Mouse (Mus musculus) liver, embryonic 14.5 days (tissue): Measurements from ENCODE around the gene Fbrsl1. TPM values are rescaled to one million over a fixed set of nuclear protein-coding genes. Genes with fewer than 3 reads are reported as not detected.

Experiments used
- ATAC-seq: fragments of 200-750 bp; cut with Nextera tagmentation; 2 replicates; pipeline ENCODE4 v1.8.0; 2017; ENCODE audit warnings: moderate number of reproducible peaks, mild to moderate bottlenecking, moderate library complexity; ENCODE audit not compliant: insufficient read depth
- DNase-seq, 3 experiments: peaks; one replicate each; pipeline ENCODE4 v3.0.0-alpha.2; 2012 to 2013; ENCODE audit warnings: low read depth in 3 of 3, low spot score in 3 of 3
- H3K27ac ChIP-seq: fragments of 300-500 bp; sonication (generic); 2 replicates; pipeline ENCODE4 v1.5.1; 2014; ENCODE audit warnings: moderate library complexity, mild to moderate bottlenecking, control low read depth, inconsistent platforms
- H3K27me3 ChIP-seq: fragments of 300-500 bp; sonication (generic); 2 replicates; pipeline ENCODE4 v1.6.1; 2014; ENCODE audit warnings: mild to moderate bottlenecking, low read length, moderate library complexity; ENCODE audit not compliant: control insufficient read depth, insufficient read depth
- H3K36me3 ChIP-seq: fragments of 300-500 bp; sonication (generic); replicated peaks from 2 replicates; pipeline ENCODE4 v1.6.1; 2014; ENCODE audit warnings: low read depth; ENCODE audit not compliant: control insufficient read depth, insufficient read depth
- H3K4me1 ChIP-seq, 2 experiments: fragments of 200-500 bp in 1 of 2; fragments of 300-500 bp in 1 of 2; sonication (generic) in 1 of 2; replicated peaks; 2 replicates each; pipeline ENCODE4 v1.6.1; 2012 to 2014; ENCODE audit warnings: antibody characterized with exemption in 1 of 2, inconsistent platforms in 1 of 2, low read length in 1 of 2; ENCODE audit not compliant: control insufficient read depth in 2 of 2, insufficient read depth in 2 of 2
- H3K4me2 ChIP-seq: fragments of 300-500 bp; sonication (generic); 2 replicates; pipeline ENCODE4 v1.6.1; 2014; ENCODE audit warnings: low read depth, mild to moderate bottlenecking, control low read depth, moderate library complexity
- H3K4me3 ChIP-seq, 2 experiments: fragments of 200-500 bp in 1 of 2; fragments of 300-500 bp in 1 of 2; sonication (generic) in 1 of 2; 2 replicates each; pipeline ENCODE4 v1.5.1; 2012 to 2014; ENCODE audit warnings: low read depth in 2 of 2, low read length in 2 of 2, mild to moderate bottlenecking in 2 of 2, control low read depth in 1 of 2, inconsistent platforms in 1 of 2, moderate library complexity in 1 of 2; ENCODE audit not compliant: insufficient read depth in 1 of 2
- H3K9ac ChIP-seq: fragments of 300-500 bp; sonication (generic); replicated peaks from 2 replicates; pipeline ENCODE4 v1.6.1; 2014; ENCODE audit warnings: mild to moderate bottlenecking, control low read depth, moderate library complexity
- H3K9me3 ChIP-seq: fragments of 300-500 bp; sonication (generic); 2 replicates; pipeline ENCODE4 v1.6.1; 2016; ENCODE audit warnings: low read length, mixed read lengths; ENCODE audit not compliant: control insufficient read depth
- CTCF ChIP-seq: IDR thresholded peaks from 2 replicates; pipeline ENCODE4 v1.5.1; 2016; ENCODE audit warnings: antibody characterized with exemption, low read depth, control low read depth
- EP300 ChIP-seq: IDR thresholded peaks from 2 replicates; pipeline ENCODE4 v1.6.1; 2016; ENCODE audit warnings: antibody characterized with exemption, low read depth
- WGBS: fragments of 180-500 bp; shearing (Covaris S2); extraction: QIAGEN DNeasy Blood & Tissue Kit; methylation state at CpG from one replicate; pipeline ENCODE4 v1.1.7; 2014; ENCODE audit not compliant: insufficient replicate concordance; 5-methylcytosine and 5-hydroxymethylcytosine counted together
- polyA plus RNA-seq, 2 experiments: library from polyadenylated mRNA; depleted of rRNA in 1 of 2; stranded (reverse) in 1 of 2; unstranded in 1 of 2; fragments of >200 nt; fragmentation: Nextera tagmentation in 1 of 2; extraction: Ambion mirVana in 1 of 2; gene quantifications; 2 replicates each; pipeline versions ENCODE4 v1.2.1 to v1.2.3; 2012 to 2014

Gene Fbrsl1
- polyA plus RNA-seq, 2 experiments = 4.3 to 9.5 TPM

DNA sequence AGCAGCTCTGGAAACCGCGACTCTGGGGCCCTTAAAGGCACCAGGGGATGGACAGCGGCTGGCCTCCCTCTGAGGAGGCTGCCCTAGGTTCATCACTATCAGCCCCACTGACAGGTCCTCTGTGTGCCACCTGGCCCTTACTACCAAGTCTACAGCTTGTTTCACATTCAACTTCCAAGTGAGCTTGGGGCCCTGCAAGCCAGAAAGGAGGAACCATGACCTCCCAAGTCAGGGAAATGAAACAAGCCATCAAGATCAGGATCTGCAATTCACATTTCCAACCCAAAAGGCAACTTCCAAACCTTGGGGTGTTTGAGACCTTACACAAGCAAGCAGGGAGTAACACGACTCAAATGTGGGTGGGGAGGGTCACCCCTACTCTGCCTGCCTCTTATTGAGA is 63.0 kb downstream of the Fbrsl1 start:
- H3K27ac ChIP-seq = no peak overlapping the region

DNA sequence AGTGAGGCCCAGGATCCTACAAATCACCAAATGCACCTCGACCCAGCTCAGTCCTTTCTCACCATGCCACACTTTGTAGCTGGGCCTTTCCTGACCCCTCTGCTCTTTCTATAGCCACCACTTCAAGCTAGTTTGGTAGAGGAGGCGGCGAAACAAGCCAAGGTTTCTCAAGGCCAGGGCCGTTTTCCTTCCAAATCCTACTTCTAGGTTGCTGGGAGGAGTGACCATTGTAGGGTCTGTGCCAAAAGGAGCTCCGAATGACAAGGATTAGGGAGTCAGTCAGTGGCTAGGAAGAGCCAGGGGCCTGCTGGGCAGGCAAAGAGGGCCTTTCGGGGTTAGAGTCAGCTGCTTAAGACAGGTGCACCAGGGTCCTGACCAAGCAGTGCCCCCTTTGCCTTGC is 63.8 kb downstream of the Fbrsl1 start:
- ATAC-seq (no peak), DNase-seq (no peak)
- Histone ChIP-seq H3K9ac (no peak overlapping the region), H3K27ac (no peak overlapping the region), H3K9me3 (no peaks in the 10 kb centered on the region), H3K27me3 (peaks cover 13% of the 10 kb centered on the region), H3K4me3 (no peak overlapping the region), H3K4me1 (no peaks in the 10 kb centered on the region), H3K36me3 (no peaks in the 10 kb centered on the region), H3K4me2 (no peak overlapping the region)
- WGBS = 75% methylated on average over 6 of the region's 6 CpGs
- no peak for TF ChIP-seq EP300
- no peak for TF ChIP-seq CTCF

More for the DNA sequence above, 63.0 kb downstream of the Fbrsl1 start:
- TF ChIP-seq EP300 = no peak
- H3K36me3 ChIP-seq = no peaks in the 10 kb centered on the region
- ATAC-seq (no peak), DNase-seq (no peak)
- no peak overlapping the region for H3K4me3 ChIP-seq
- H3K9ac ChIP-seq = no peak overlapping the region
- WGBS = 59% methylated on average over 4 of the region's 4 CpGs
- H3K4me2 ChIP-seq = no peak overlapping the region
- peaks cover 13% of the 10 kb centered on the region for H3K27me3 ChIP-seq
- no peaks in the 10 kb centered on the region for H3K4me1 ChIP-seq
- no peaks in the 10 kb centered on the region for H3K9me3 ChIP-seq

DNA sequence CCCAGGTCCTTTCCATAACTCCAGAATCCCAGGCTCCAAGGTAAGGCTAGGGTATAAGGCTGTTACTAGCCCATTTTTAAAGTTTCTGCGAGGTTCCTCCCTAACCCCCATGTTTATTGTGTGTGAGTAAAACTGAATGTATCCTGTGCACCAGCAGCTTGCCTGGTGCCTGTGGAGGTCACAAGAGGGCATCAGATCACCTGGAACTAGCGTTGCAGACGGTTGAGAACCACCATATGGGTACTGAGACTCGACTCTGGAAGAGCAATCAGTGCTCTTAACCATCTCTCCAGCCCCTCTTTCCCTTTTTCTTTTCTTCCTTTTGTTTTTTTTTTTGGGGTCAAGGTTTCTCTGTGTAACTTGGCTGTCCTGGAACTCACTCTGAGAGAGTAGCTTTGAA is 68.5 kb downstream of the Fbrsl1 start:
- DNase-seq (no peak), ATAC-seq (no peak)
- no peak overlapping the region for H3K4me2 ChIP-seq
- H3K4me1 ChIP-seq = no peaks in the 10 kb centered on the region
- TF ChIP-seq EP300 = no peak
- no peak overlapping the region for H3K9ac ChIP-seq
- 74% methylated on average over 4 of the region's 4 CpGs for WGBS
- H3K27me3 ChIP-seq = no peaks in the 10 kb centered on the region
- no peak overlapping the region for H3K27ac ChIP-seq
- no peaks in the 10 kb centered on the region for H3K9me3 ChIP-seq
- H3K4me3 ChIP-seq = no peak overlapping the region
- no peaks in the 10 kb centered on the region for H3K36me3 ChIP-seq

DNA sequence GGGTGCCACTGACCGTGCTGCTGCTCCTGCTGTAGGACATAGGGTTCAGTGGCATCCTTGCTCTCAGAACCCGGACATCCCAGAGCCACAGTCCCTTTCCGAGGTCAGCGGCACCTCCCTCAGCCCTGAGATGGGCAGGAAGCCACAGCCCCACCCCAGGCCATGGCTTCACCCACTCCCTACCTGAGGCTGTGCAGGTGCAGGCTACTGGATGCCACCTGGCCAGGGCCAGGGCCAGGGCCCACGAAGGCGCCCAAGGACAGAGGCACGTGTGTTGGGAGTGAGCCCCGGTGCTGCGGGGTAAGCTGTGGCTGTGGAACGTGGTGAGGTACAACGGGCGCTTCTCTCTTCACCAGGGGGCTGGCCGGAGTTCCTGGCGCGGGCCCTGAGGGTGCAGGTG is 69.2 kb downstream of the Fbrsl1 start:
- no peaks in the 10 kb centered on the region for H3K4me1 ChIP-seq
- H3K36me3 ChIP-seq = no peaks in the 10 kb centered on the region
- H3K27ac ChIP-seq = no peak overlapping the region
- ATAC-seq = no peak
- no peak overlapping the region for H3K4me2 ChIP-seq
- TF ChIP-seq EP300 = no peak
- no peak for TF ChIP-seq CTCF
- 83% methylated on average over 15 of the region's 15 CpGs for WGBS
- H3K4me3 ChIP-seq = no peak overlapping the region
- H3K9me3 ChIP-seq = no peaks in the 10 kb centered on the region
- H3K27me3 ChIP-seq = no peaks in the 10 kb centered on the region
- no peak for DNase-seq
- no peak overlapping the region for H3K9ac ChIP-seq

DNA sequence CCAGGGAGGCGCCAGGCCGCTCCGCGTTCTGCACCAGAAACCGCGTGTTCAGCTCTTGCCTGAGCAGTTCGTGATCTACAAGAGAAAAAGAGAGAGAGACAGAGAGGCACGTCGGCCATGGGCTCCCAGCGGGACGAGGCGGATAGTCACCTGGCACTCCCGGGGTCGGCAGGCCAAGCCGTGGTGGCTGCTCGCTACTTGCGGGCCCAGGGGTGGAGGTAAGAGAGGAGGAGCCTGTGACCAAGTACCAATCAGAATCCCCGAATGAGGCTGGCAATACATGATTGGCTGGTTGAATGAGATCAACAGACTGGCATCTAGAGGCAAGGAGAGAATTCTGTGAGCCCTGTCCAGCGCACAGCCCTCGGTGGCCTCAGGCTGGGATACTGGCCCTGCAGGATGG is 70.1 kb downstream of the Fbrsl1 start:
- Histone ChIP-seq H3K36me3 (no peaks in the 10 kb centered on the region), H3K27me3 (no peaks in the 10 kb centered on the region), H3K27ac (no peak overlapping the region), H3K4me3 (no peak overlapping the region), H3K9ac (no peak overlapping the region), H3K4me1 (no peaks in the 10 kb centered on the region), H3K9me3 (no peaks in the 10 kb centered on the region), H3K4me2 (no peak overlapping the region)
- DNase-seq (no peak), ATAC-seq (no peak)
- WGBS = 68% methylated on average over 20 of the region's 20 CpGs
- no peak for TF ChIP-seq EP300
- TF ChIP-seq CTCF = no peak
